Mouse (Mus musculus): ENCODE data around the gene Tmem88b. TPM values are rescaled to one million over a fixed set of nuclear protein-coding genes. Genes with fewer than 3 reads are reported as not detected.
A peak's percentile ranks its signal among the peaks of the same experiment; 100 is the strongest.

Gene Tmem88b
- 2.4 and 4.7 TPM in 2 replicates for polyA plus RNA-seq (2012; rRNA removed)

DNA sequence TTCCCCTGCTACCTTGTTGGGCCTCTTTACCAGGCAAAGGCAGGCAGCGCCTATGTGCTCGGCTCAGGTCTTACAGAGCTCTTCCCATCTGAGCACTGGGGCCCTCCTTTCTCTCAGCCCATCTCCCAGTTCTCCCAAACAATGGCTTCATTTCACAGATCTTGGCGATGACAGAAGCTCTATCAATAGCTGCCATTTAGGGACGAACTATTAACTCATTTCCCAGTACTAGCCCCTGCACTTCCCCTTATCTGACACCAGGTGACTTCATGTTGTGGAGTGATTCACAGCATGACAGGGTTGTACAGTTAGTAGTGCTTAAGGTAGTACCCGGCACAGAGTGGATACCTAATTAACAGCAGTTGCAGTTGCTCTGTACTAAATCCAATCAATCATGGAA, at the start of gene Tmem88b:
TSS of gene Tmem88b (minus strand) at position 56 of the 400 bp plus-strand sequence.
- no peak for DNase-seq (ENCODE audit: low read depth)

DNA sequence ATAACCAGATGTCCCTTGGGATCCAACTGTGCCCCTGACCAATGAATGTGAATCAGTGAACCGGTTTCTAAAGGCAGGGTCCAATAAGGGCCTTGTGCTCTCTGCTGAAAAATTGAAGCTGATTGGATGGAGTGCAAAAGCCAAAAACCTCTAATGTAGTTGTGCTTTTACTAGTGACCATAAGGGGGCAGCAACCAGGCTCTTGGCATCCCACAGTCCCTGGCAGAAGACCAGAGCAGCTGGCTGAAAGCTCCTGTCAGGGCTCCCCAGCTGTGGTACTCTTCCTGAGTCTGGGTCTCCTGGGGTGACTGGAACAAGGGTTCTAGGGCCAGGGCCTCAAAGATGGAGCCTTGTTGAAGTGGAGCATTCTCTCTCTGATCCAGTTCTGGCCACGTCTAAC, 48.2 kb upstream of the Tmem88b start:
- DNase-seq (ENCODE audit: low read depth), result no peak

DNA sequence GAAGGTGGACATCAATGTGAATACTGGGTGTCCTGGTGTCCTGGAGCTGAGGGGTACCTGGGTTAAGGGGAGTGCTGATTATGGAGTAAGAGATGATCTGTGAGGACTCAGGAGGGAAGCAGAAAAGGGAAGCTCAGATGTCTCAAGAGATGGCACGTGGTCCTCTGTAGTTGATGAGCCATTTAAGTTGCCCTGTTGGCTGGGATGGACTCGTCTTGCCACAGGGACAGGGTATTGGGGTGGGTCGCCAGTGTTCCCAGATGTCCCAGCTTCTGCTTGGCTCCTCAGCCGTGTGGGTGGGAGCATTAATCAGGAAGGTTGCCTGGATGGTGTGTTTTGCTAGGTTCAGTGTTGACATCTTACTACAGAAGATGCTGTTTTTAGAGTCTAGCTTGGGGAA, 47.6 kb upstream of the Tmem88b start:
- no peak for DNase-seq (ENCODE audit: low read depth)

DNA sequence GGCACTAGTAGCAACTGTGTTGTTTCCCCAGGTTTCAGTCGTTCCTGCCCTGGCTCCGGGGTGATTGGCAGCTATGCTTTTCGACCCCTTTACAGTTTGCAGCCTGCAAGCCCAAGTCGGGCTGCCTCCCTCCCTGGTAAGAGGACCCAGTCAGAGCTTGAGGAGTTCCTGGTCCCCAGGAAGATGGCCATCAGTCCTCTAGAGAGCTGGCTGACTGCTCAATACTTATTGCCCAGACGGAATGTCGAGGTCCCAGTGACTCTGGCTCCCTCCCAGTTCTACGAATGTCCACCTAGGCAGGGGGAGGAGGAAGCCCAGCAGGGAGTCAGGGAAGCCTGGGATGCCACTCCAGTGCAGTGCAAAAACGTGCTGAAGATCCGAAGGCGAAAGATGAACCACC, 46.6 kb upstream of the Tmem88b start:
- DNase-seq (ENCODE audit: low read depth), result no peak

DNA sequence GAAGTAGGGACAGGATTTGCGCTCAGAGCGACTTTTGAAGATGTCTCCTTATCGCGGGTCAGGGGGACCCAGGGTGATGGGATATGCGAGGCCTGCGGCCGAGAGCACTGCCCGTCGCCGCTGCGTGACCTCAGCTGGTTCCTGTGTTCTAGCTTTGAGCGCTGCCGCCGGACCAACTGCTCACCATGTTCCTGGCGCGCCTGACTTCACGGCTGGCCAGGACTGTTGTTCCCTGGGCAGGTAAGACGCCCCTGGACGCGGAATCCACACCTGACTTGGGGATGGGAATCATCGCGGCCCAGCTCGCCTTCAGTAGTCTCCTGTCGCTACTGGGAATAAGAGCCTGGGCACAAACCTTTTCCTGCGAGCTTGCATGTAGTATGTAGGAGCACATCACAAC, 46.2 kb upstream of the Tmem88b start:
- DNase-seq (ENCODE audit: low read depth), result no peak

DNA sequence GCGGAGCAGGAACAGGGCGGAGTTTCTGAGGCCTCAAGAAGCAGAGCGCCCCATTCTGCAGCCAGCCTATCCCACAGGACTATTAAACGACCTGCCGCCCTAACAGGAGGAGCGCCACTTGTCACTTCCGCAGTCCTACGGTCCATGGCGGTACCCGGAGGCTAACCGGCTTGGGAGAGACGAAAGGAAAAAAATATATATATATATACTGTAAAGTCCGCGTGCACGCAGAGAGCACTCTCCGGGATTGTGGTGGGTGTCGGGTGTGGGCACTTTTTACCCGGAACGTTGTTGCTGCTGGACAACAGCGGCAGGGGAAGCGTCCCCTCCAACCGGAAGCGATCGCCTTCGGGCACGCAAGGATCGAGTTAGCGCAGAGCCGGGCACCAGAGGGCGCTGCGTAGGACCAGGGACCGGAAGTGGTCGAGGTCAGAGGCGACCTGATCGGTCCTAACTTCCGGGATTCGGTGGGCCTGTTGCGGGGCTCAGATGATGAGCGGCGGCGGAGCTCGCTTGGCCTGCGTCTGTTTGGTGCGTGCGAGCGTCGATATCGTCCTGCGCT, 45.6 kb upstream of the Tmem88b start, which contains the start of gene Aurkaip1:
TSS of gene Aurkaip1 (plus strand) at position 68 of the 562 bp plus-strand sequence.
- DNase-seq (ENCODE audit: low read depth), result peak; percentile 44

DNA sequence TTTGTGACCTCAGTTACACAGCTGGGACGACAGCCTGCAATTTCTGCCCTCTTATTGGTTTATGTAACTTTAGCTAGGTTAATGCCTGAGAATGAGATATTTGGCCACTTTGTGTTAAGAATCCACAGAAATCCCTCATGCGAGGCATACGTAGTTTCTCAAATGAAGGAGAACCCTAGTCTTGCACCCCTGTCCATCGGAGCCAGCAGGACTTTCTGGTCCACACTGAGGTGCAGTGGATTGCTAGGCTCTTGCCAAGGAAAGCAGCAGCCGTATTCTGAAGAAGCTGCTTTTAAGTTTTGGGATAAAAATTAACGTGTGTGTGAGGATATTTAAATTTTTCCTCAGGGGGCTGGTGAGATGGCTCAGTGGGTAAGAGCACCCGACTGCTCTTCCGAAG, 44.9 kb upstream of the Tmem88b start:
- no peak for DNase-seq (ENCODE audit: low read depth)

DNA sequence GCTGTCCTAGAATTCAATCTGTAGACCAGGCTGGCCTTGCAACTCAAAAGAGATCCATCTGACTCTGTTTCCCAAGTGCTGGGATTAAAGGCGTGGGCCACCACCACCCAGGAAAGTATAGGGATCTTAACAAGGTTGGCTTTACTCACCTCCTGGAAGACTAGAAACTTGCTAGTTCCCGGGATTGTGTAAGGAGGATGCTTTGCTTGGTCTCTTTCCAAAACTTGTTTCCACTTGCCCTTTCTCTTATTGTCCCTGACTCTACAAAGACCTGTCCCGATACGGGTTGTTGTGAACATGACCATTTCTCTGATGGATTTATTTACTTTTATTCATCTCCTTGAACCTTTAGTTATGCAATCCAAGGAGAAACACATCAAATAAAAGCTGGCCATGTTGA, 44.2 kb upstream of the Tmem88b start:
- peak; percentile 97 for DNase-seq (ENCODE audit: low read depth)

DNA sequence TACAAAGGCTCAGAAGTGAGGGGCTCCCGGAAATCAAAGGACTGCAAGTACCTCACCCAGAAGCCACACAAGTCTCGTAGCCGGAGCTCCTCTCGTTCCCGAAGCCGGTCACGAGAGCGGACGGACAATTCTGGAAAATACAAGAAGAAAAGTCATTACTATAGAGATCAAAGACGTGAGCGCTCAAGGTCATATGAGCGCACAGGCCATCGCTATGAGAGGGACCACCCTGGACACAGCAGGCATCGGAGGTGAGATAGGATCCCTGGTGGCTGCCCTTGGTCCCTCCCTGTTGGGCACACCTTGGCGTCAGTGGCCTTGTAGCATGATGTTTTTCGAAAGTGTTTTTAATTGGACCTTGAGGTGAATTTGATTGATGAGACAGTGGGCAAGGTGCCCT, 37.8 kb upstream of the Tmem88b start:
- no peak for DNase-seq (ENCODE audit: low read depth)

DNA sequence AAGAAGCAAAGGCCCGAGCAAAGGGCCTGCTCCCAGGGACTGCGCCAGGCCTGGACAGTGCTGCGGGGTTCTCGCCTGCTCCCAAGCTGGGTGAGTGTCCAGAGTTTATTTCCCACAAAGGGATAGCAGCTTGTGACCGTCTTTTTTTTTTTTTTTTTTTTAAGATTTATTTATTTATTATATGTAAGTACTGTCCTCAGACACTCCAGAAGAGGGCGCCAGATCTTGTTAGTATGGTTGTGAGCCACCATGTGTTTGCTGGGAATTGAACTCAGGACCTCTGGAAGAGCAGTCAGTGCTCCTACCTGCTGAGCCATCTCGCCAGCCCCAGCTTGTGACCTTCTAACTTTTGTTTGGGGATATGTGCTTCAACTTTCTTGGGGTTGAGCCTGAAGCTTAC, 35.4 kb upstream of the Tmem88b start:
- DNase-seq (ENCODE audit: low read depth), result no peak

DNA sequence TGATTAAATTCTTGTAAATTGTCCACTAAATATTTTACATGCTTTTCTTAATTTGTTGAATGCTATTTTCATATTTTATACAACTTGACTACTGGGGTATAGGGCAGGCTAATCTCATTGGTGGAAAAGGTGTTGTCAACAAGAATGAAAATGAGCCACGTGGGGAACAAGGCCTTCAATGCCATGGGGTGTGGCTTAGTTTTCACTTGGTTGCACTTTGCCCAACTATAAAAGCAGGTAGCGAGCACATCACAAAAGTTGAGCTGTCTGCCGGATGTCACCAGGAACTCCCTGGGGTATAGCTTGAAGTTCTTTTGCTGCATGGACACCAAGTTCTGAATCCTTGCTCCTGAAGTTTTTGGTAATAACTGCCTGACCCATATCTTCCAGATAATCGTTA, 31.9 kb upstream of the Tmem88b start:
- DNase-seq (ENCODE audit: low read depth), result no peak

DNA sequence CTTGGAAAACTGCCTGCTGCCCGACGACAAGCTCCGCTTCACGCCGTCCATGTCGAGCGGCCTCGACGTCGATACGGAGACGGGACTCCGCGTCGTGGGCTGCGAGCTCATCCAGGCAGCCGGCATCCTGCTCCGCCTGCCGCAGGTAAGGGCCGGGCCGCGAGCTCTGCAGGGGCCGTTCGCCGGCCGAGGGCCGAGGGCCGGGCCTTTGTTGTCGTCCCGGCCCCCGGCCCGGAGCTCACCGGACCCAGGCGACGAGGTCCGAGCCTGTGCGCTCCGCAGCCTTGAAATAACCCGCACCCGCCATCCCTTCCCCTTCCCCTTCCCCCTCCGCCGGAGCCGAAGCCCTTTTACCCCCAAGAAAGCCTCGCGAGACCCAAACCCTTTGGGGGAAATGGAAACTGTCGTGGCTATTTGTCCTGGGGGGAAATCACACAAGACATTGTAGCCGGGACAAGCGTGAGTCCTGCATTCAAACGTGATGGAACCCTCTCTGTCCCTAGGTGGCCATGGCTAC, 27.0 kb upstream of the Tmem88b start:
- no peak for DNase-seq (ENCODE audit: low read depth)

DNA sequence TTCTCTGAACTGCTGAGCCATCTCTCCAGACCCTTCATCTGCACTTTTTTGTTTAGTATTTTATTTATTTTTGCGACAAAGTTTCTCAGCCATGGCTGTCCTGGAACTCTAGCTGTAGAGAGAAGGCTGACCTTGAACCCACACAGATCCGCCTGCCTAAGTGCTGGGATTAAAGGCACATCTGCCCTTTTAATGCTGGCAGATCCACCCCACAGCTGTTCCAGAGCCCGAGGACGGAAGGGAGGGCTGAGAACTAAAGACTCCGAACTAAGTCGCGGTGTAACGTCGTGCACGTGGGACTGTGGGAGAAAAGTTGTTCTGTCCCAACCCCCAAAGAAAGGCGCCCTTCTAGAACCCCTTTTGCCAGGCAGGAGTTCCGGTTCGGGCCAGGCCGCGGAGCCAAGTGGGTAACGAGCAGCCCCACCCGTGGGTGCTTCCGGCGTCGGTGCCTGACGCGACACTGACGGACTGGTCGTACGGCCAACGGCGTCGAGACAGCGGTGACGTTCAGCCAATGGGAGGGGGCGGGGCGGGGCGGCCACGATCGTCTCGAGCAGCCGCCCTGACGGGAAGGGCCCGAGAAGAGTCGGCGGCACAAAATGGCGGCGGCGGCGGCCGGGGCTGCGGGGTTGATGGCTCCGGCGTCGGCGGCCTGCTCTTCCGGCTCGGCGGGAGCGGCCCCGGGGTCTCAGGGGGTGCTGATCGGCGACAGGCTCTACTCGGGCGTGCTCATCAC, 26.4 kb upstream of the Tmem88b start, which contains the start of gene Ccnl2:
TSS of gene Ccnl2 (plus strand) at position 561 of the 736 bp plus-strand sequence.
- DNase-seq (ENCODE audit: low read depth), result peak; percentile 49

DNA sequence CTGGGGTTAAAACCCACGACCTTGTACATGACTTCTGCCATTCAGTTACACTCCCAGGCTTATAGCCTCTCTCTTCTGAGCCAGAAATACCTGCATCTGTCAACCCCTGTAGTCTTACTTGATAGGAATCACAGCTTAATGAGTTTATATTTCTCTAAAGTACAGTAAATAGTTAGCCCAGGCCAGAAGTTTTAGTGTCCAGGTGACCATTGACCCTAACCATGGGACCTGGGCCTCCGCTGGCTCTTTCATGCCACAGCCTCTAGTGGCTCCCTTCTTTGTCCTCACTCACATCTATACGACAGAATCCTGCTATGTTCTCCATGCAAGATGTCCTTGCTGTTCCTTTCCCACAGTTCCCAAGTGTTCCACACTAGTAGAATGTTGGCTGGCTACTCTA, 22.2 kb upstream of the Tmem88b start:
- no peak for DNase-seq (ENCODE audit: low read depth)

DNA sequence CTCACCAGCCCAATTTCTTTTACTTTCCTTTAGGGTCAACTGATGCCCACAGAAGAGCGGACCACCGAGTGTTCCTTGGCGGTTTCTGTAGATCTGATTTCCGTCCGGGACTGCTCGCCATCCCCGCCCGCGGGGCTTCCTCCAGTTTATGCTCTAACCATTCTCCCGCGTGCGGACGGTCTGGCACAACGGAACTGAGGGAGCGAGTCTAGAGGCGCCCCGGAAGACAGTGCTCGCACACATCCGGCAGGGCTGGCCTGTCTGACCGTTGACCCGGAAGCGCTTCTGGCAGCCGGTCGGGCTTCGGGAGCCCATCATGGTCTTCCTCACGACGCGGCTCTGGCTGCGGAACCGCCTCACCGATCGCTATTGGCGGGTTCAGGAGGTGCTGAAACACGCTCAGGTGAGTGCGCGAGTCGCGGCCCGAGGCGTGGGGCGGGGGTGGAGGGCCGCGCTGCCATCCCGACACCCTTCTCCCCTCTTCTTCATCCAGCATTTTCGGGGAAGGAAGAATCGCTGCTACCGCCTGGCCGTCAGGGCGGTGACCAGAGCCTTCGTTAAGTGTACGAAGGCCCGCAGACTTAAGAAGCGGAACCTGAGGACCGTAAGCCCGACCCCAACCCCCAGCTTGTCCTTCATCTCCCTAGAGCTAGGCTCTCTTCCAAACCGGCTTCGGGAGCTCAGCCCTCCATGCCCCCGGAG, 17.8 kb upstream of the Tmem88b start:
- no peak for DNase-seq (ENCODE audit: low read depth)

DNA sequence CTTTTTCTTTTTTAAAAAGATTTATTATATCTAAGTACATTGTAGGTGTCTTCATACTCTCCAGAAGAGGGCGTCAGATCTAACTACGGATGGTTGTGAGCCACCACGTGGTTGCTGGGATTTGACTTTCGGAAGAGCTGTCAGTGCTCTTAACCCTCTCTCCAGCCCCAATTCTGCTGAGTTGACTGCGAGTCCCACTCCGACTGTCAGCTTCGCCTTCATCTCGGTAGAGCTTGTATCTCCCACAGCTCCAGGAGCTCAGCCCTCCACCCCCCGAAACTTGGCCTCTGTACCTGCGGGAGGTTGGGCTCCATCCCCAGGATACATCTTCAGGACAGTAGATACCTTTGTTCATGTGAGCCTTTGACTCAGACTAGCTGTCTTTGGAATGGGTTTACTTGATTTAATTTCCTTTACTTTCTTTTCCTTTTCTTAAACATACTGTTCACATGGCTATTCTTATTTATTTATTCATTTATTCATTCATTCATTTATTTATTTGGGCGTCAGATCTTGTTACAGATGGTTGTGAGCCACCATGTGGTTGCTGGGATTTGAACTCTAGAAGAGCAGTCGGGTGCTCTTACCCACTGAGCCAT, 17.2 kb upstream of the Tmem88b start, which contains the start of gene Mrpl20:
TSS of gene Mrpl20 (plus strand) at position 138 of the 599 bp plus-strand sequence.
- no peak for DNase-seq (ENCODE audit: low read depth)

DNA sequence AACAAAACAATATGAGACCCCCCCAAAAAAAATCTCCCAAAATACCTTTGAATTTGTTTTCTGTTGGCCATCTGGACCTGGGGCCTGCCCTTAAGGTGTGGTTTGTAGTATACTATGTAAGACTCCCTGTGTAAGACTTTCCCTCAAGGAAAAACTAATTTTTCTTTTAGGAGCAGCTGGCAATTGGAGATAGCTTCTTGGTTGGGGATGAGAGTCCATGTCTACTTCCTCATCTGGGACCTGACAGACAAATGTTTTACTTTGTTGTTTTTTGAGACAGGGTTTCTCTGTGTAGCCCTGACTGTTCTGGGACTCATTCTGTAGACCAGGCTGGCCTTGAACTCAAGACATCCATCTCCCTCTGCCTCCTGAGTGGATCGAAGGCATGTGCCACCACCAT, 16.4 kb upstream of the Tmem88b start:
- no peak for DNase-seq (ENCODE audit: low read depth)

DNA sequence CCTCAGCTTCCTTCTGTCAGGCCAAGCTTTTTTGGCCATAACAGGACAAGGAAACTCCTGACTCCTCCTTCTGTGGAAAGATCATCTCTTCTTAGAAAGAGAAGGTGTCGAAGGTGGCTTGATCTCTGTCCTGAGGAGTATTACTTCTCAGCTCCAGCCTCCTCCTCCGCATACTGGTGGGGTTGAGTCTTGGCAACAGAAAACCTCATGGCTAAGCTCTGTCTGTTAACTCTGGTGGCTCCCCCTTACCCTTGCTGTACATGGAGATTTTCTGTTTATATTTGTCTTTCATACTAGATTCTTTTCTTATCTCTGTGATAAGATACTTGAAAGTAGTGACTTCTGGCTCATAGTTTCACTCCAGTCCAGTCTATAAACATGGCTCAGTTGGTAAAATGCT, 8.1 kb upstream of the Tmem88b start:
- no peak for DNase-seq (ENCODE audit: low read depth)

DNA sequence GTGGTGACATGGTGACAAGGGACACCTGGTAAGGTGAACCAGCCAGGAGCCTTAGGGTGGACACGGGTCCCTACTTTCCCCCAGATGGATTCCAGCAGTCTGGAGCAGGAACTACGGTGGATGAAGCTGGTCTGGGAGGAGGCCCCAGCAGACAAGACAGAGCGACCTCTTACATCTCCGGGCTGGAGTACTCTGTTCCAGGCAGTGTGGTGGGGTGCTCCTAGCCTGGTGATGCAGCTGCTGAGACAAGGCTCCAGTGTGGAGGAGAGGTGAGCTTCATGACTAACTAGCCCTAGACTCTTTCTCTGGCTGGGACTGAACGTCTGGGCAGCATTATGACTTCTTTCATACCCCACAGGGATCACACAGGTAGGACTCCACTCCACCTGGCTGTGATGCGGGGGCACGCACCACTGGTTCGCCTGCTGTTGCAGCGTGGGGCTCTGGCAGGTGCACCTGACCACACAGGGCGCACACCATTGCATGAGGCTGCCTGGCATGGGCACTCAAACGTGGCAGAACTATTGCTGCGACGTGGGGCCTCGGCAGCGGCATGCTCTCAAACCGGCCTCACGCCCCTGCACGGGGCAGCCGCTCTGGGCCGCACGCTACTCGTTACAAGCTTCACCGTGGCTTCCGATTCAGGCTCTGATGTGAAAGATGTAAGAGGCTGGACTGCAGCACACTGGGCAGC, 5.7 kb upstream of the Tmem88b start:
- no peak for DNase-seq (ENCODE audit: low read depth)

DNA sequence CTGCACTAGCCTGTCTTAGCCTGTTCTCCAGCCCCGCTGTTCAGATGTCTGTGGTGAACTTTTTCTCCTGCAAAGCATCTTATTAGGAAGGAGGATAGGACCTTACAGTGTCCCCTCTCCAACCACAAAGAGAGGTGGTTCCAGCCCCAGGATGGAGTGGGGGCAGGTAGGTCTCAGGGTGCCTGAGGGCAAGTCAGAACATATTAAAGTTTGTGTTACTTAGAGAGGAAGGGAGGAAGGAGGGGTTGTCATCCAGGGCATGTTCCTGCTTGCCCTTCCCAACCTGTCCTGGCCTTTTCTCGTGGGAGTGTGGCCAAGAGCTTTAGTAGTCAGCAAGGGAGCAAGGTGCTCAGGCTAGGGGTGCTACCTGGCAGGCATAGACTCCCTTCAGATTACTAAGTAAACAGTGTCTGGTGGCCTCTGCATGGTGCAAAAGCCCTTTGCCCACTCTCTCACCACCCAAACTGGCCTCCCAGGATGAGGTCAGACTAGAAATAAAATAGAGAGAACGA, 5.0 kb upstream of the Tmem88b start:
- DNase-seq (ENCODE audit: low read depth), result peak; percentile 66

DNA sequence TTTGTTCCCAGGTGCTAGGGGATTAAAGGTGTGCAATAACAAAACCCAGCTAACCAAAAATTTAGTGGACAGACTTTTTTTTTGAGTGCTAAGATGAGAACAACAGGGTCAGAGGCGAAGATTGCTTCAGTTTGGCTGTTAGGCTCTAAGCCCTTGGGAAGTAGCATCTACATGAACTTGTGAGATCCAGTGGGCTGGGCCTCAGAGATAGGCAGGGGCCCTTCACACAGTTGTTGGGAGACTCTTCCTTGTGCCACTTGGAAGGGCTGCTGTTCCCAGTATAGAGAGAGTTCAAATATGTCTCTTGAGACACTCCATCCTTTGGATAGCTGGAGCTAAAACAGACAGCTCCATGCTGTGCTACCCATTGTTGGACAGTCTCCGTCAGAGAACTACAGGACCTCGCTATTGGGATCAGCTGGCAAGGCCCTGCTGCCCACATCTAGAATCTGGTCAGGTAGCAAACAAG, 4.4 kb upstream of the Tmem88b start, which contains the start of gene Ankrd65:
TSS of gene Ankrd65 (plus strand) at position 419 of the 469 bp plus-strand sequence.
- no peak for DNase-seq (ENCODE audit: low read depth)
